Mouse (Mus musculus): ENCODE data around the gene Tmem63c. TPM values are rescaled to one million over a fixed set of nuclear protein-coding genes. Genes with fewer than 3 reads are reported as not detected.

The Tmem63c gene
- total and polyA plus RNA-seq, 3 experiments, result 0.04 TPM; not detected in 2

DNA sequence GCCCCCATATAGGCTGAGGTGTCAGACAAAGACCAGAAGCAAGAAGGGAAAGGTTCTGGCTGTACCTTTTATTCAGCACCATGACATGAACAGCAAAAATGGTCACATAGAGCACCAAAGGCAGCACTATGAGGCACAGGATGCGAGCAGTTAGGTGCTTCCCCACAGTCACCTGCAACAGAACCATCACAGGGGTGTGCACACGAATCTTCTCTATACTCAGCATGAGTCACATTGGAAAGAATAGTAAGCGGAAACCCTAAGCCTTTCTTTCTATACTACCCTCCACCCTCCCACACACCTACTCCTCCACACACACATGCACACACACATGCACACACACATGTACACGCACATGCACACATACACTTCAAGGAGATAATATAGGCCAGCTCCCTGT lies 109.1 kb downstream of the Tmem63c start:
- Histone ChIP-seq H3K79me2 (ENCODE audit: control insufficient read depth, insufficient read depth, low read length, poor library complexity) (no peaks in the 10 kb centered on the region), H3K9ac (ENCODE audit: control insufficient read depth, low read depth, low read length, poor library complexity, severe bottlenecking) (no peak overlapping the region), H3K4me3 (ENCODE audit: control insufficient read depth in 1 of 2, insufficient read depth in 1 of 2, low read depth in 2 of 2, low read length in 2 of 2) (no peak overlapping the region), H3K4me1 (ENCODE audit: control insufficient read depth in 1 of 2, insufficient read depth in 2 of 2, low read length in 2 of 2) (peaks cover 2 to 10% of the 10 kb centered on the region in 2 experiments; a peak in 3 of 4 replicates), H3K9me3 (replicated peaks; ENCODE audit: insufficient read depth, low read length) (no peaks in the 10 kb centered on the region), H3K27ac (ENCODE audit: control insufficient read depth, low read depth, low read length) (no peak overlapping the region), H3K36me3 (ENCODE audit: control insufficient read depth in 1 of 2, insufficient read depth in 2 of 2, low read length in 2 of 2) (peaks cover 0 to 9% of the 10 kb centered on the region in 2 experiments; a peak in 2 of 4 replicates), H3K27me3 (ENCODE audit: control insufficient read depth in 1 of 2, insufficient read depth in 2 of 2, low read length in 2 of 2) (no peaks in the 10 kb centered on the region)
- no peak for TF ChIP-seq RCOR1 (IDR thresholded peaks at IDR 0.05; ENCODE audit: low read depth, low read length)
- DNase-seq (ENCODE audit: low read depth, low spot score), result no peak

DNA sequence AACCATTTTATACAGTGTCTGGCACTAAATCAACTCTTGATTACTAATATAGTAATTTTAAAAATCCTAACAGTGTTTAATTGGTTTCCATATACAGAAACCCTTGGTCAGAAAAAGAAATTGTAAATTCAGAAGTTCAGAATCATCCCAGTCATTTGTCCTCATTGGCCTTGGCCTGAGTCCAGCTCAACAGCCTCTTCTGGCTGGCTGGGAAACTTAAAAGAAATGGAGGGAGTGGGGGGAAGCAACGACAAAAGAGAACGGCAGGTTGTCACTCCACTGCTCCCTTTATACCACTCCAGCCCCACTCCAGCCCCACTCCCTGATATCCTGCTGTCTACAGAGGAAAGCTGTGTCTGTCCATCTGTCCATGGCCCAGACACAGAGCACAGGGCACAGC lies 110.0 kb downstream of the Tmem63c start:
- Histone ChIP-seq H3K36me3 (ENCODE audit: control insufficient read depth in 1 of 2, insufficient read depth in 2 of 2, low read length in 2 of 2) (peaks cover 0 to 9% of the 10 kb centered on the region in 2 experiments; a peak in 2 of 4 replicates), H3K9me3 (replicated peaks; ENCODE audit: insufficient read depth, low read length) (no peaks in the 10 kb centered on the region), H3K79me2 (ENCODE audit: control insufficient read depth, insufficient read depth, low read length, poor library complexity) (no peaks in the 10 kb centered on the region), H3K9ac (ENCODE audit: control insufficient read depth, low read depth, low read length, poor library complexity, severe bottlenecking) (no peak overlapping the region), H3K4me1 (ENCODE audit: control insufficient read depth in 1 of 2, insufficient read depth in 2 of 2, low read length in 2 of 2) (peaks cover 2 to 10% of the 10 kb centered on the region in 2 experiments; a peak in 3 of 4 replicates), H3K4me3 (ENCODE audit: control insufficient read depth in 1 of 2, insufficient read depth in 1 of 2, low read depth in 2 of 2, low read length in 2 of 2) (no peak overlapping the region), H3K27ac (ENCODE audit: control insufficient read depth, low read depth, low read length) (no peak overlapping the region), H3K27me3 (ENCODE audit: control insufficient read depth in 1 of 2, insufficient read depth in 2 of 2, low read length in 2 of 2) (no peaks in the 10 kb centered on the region)
- no peak for DNase-seq (ENCODE audit: low read depth, low spot score)
- TF ChIP-seq POLR2A (IDR thresholded peaks at IDR 0.05; ENCODE audit: control insufficient read depth in 1 of 2, insufficient read depth in 1 of 2, low read depth in 1 of 2, low read length in 2 of 2, poor library complexity in 1 of 2) (no peak), MAZ (IDR thresholded peaks at IDR 0.05; ENCODE audit: low read depth, low read length) (no peak), TCF12 (IDR thresholded peaks at IDR 0.05; ENCODE audit: low read depth, low read length) (no peak), MEF2A (IDR thresholded peaks at IDR 0.05; ENCODE audit: extremely low read depth, insufficient replicate concordance, low read depth, low read length, poor library complexity, severe bottlenecking) (no peak), TAL1 (IDR thresholded peaks at IDR 0.05; ENCODE audit: low read length) (no peak), MXI1 (IDR thresholded peaks at IDR 0.05; ENCODE audit: low read depth, low read length) (no peak), POLR2AphosphoS5 (IDR thresholded peaks at IDR 0.05; ENCODE audit: borderline replicate concordance, low read depth, low read length) (no peak), BHLHE40 (IDR thresholded peaks at IDR 0.05; ENCODE audit: borderline replicate concordance, low read depth, low read length) (no peak)

DNA sequence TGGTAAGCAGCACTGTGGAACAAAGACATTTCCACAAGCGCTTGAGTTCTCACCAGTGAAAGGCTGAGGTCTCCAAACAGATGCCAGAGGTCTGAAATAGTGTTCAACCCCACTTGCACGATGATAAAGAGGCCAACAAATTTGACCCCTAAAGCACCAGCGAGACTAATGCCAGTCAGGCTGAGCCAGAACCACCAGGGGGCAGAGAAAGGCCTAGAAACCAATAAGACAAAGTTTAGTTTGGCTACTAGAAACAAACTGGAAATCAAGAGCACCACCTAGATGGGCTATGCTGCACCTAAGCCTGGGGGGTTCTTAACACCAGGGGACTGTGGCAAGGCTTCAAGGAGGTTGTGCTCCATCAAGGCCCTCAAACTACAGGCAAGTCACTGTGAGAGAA lies 110.5 kb downstream of the Tmem63c start:
- peak; percentile 41 for DNase-seq (ENCODE audit: low read depth, low spot score)
- H3K27ac ChIP-seq (ENCODE audit: control insufficient read depth, low read depth, low read length), result no peak overlapping the region
- H3K79me2 ChIP-seq (ENCODE audit: control insufficient read depth, insufficient read depth, low read length, poor library complexity), result no peaks in the 10 kb centered on the region
- H3K4me1 ChIP-seq (ENCODE audit: control insufficient read depth in 1 of 2, insufficient read depth in 2 of 2, low read length in 2 of 2), result peaks cover 2 to 10% of the 10 kb centered on the region in 2 experiments; a peak in 3 of 4 replicates
- no peak for TF ChIP-seq MAZ (IDR thresholded peaks at IDR 0.05; ENCODE audit: low read depth, low read length)
- no peak for TF ChIP-seq USF1 (IDR thresholded peaks at IDR 0.05; ENCODE audit: low read depth, low read length)
- no peak for TF ChIP-seq GATA1 (IDR thresholded peaks at IDR 0.05; ENCODE audit: low read depth, low read length)
- TF ChIP-seq RAD21 (IDR thresholded peaks at IDR 0.05; ENCODE audit: low read depth, low read length), result peak; percentile 69
- no peak for TF ChIP-seq HCFC1 (IDR thresholded peaks at IDR 0.05; ENCODE audit: low read depth, low read length)
- no peak for TF ChIP-seq MEF2A (IDR thresholded peaks at IDR 0.05; ENCODE audit: extremely low read depth, insufficient replicate concordance, low read depth, low read length, poor library complexity, severe bottlenecking)
- no peak for TF ChIP-seq USF2 (IDR thresholded peaks at IDR 0.05; ENCODE audit: borderline replicate concordance in 1 of 2, insufficient read depth in 1 of 2, low read depth in 1 of 2, low read length in 2 of 2)
- TF ChIP-seq MYC (IDR thresholded peaks at IDR 0.05; ENCODE audit: low read depth, low read length), result no peak
- TF ChIP-seq TAL1 (IDR thresholded peaks at IDR 0.05; ENCODE audit: low read length), result no peak
- no peak for TF ChIP-seq MYB (IDR thresholded peaks at IDR 0.05; ENCODE audit: low read depth, low read length)
- TF ChIP-seq ETS1 (IDR thresholded peaks at IDR 0.05; ENCODE audit: low read depth, low read length), result no peak
- TF ChIP-seq MAFK (IDR thresholded peaks at IDR 0.05; ENCODE audit: borderline replicate concordance, low read depth, low read length), result no peak
- no peak for TF ChIP-seq MXI1 (IDR thresholded peaks at IDR 0.05; ENCODE audit: low read depth, low read length)
- TF ChIP-seq NELFE (IDR thresholded peaks at IDR 0.05; ENCODE audit: low read depth, low read length), result no peak
- TF ChIP-seq CTCF (IDR thresholded peaks at IDR 0.05 in 2 of 3, conservative IDR thresholded peaks at IDR 0.05 in 1 of 3; ENCODE audit: control insufficient read depth in 1 of 3, insufficient read depth in 1 of 3, low read depth in 2 of 3, low read length in 3 of 3, poor library complexity in 1 of 3, severe bottlenecking in 1 of 3), result peak; percentile 52 to 70 (median 54)
- TF ChIP-seq SMC3 (IDR thresholded peaks at IDR 0.05; ENCODE audit: low read depth, low read length), result peak; percentile 73
- TF ChIP-seq GABPA (IDR thresholded peaks at IDR 0.05; ENCODE audit: low read depth, low read length), result no peak
- peak; percentile 56 for TF ChIP-seq ZC3H11A (IDR thresholded peaks at IDR 0.05; ENCODE audit: low read depth, low read length)
- no peak overlapping the region for H3K4me3 ChIP-seq (ENCODE audit: control insufficient read depth in 1 of 2, insufficient read depth in 1 of 2, low read depth in 2 of 2, low read length in 2 of 2)
- H3K36me3 ChIP-seq (ENCODE audit: control insufficient read depth in 1 of 2, insufficient read depth in 2 of 2, low read length in 2 of 2), result peaks cover 0 to 9% of the 10 kb centered on the region in 2 experiments; a peak in 2 of 4 replicates
- H3K9me3 ChIP-seq (replicated peaks; ENCODE audit: insufficient read depth, low read length), result no peaks in the 10 kb centered on the region
- H3K27me3 ChIP-seq (ENCODE audit: control insufficient read depth in 1 of 2, insufficient read depth in 2 of 2, low read length in 2 of 2), result no peaks in the 10 kb centered on the region
- H3K9ac ChIP-seq (ENCODE audit: control insufficient read depth, low read depth, low read length, poor library complexity, severe bottlenecking), result no peak overlapping the region

Data from MEL (cell line).